Mouse (Mus musculus) CH12.LX (cell line): ENCODE results near the gene Ucn2.

Experiments
- CHD2 ChIP-seq: IDR thresholded peaks from 2 replicates; pipeline ENCODE4 v1.6.1; 2011; ENCODE audit warnings: low read length, improper control_type of control experiment
- CTCF ChIP-seq, 2 experiments: IDR thresholded peaks in 1 of 2; conservative IDR thresholded peaks in 1 of 2; 2 replicates each; pipeline ENCODE4 v1.5.1; 2011 to 2012; ENCODE audit warnings: low read depth in 2 of 2, low read length in 2 of 2, improper control_type of control experiment in 1 of 2, inconsistent platforms in 1 of 2, mild to moderate bottlenecking in 1 of 2, moderate library complexity in 1 of 2
- EP300 ChIP-seq: IDR thresholded peaks from 2 replicates; pipeline ENCODE4 v1.6.1; 2011; ENCODE audit warnings: low read length, improper control_type of control experiment
- MYC ChIP-seq: IDR thresholded peaks from 2 replicates; pipeline ENCODE4 v1.6.1; 2011; ENCODE audit warnings: low read depth, mild to moderate bottlenecking, improper control_type of control experiment, low read length
- POLR2A ChIP-seq: IDR thresholded peaks from 2 replicates; pipeline ENCODE4 v1.6.1; 2011; ENCODE audit warnings: low read depth, mild to moderate bottlenecking, improper control_type of control experiment, low read length
- TCF12 ChIP-seq: IDR thresholded peaks from 2 replicates; pipeline ENCODE4 v1.6.1; 2014; ENCODE audit warnings: low read depth, mild to moderate bottlenecking, inconsistent platforms, low read length, improper control_type of control experiment

- TF ChIP-seq MYC (no peak), CHD2 (no peak), CTCF (conservative IDR thresholded peaks at IDR 0.05 in 1 of 2, IDR thresholded peaks at IDR 0.05 in 1 of 2; ENCODE audit: low read depth in 2 of 2, low read length in 2 of 2) (no peak), TCF12 (no peak), POLR2A (no peak), EP300 (no peak)
These were observed 12.7 kb downstream of the Ucn2 start for GRCm38 (mm10) chr9:108998287-108999166.
